Mouse (Mus musculus) ovary, postnatal 14 days (tissue): ENCODE results near the gene Tmem235.
"Not testable (repeated sequence)": the region's sequence is repeated elsewhere in the genome, so short reads cannot be mapped to it uniquely, and the experiment has no call there.

ENCODE experiments used
- DNase-seq: peaks from one replicate; pipeline ENCODE4 v3.0.0; 2022; ENCODE audit warnings: low spot score

Tmem235 gene

DNA sequence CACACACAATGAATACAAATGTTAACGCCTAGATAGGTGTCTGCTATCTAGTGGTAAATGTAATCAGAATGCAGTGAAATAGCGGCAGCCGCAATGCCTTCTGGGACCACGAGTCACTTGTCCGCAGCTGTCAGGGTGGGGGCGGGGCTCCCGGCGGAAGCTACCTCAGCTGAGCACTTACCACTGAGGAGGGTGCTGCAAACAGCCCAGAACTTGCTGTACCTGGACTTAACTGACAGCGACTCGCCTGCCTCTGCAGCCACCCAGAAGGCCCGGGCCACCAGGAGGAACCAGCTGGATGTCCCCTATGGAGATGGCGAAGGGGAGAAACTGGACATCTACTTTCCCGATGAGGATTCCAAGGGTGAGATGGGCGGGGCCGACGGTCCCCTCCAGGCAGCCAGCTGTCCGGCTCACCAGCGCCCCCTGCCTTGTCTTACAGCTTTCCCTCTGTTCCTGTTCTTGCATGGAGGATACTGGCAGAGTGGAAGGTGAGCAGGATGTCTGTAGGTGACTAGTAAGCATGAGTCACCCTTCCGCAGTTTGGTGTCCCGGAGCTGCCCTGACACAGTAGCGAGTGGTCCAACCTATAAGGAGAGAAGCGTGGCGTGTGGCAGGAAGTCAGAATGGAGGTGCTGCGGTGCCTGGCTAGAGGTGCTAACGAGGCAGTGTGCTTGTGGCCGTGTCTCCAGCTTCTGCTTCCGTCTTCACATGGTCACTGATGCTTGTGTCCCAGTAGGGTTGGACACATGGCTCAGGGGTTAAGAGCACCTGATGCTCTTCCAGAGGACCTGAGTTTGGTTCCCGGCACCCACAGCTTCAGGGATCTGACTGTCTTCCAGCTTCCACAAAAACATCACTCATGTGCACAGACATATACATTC, 28.2 kb upstream of the Tmem235 start:
- DNase-seq: no peak

DNA sequence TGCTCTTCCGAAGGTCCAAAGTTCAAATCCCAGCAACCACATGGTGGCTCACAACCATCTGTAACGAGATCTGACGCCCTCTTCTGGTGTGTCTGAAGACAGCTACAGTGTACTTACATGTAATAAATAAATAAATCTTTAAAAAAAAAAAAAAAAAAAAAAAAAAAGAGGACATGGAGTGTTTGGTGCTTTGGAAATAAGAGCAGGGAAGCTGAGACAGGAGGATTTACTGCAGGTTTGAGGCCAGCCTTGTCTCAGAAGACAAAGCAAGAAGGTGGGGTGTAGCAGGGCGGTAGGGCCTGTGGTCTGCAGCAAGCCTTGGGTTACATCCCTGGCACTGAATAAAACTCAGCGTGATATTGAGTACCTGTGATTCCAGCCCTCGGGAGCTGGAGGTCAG, 27.0 kb upstream of the Tmem235 start:
- DNase-seq: not testable (repeated sequence)

DNA sequence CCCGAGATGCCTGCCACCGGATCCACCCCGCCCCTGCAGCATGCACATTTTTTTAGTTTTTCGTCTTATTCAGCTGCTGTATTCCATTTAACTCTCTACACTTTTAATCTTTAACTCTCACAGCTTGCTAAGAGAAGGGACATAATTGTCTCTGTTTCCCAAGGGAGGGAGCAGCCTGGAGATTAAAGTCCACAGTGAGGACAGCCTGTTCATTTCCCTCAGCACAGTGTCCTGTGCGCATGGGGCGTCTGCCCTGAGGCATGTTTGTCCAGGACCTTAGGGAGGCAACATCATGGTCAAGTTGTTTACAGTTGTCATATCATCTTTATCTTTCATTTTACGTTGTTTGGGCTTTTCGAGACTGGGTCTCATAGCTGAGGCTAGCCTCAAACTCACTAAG, 26.5 kb upstream of the Tmem235 start:
- no peak for DNase-seq

DNA sequence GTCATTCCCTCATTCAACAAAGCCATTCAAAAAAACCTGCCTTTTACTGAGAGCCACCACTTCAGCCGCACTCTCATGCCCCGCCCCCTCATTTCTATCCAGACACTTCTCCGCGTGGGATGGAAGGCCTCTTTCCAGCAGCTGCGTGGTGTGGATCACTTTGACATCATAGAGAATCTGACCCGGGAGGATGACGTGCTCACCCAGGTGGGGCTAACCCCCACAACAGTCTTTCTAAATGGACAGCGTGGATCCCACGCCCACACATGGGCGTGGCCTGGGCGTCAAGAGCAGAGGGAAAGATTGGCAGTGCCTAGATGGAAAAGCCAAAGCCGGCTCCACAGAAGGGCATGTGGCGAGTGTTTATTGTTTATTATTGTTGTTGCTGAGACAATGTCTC, 24.2 kb upstream of the Tmem235 start:
- DNase-seq: no peak

DNA sequence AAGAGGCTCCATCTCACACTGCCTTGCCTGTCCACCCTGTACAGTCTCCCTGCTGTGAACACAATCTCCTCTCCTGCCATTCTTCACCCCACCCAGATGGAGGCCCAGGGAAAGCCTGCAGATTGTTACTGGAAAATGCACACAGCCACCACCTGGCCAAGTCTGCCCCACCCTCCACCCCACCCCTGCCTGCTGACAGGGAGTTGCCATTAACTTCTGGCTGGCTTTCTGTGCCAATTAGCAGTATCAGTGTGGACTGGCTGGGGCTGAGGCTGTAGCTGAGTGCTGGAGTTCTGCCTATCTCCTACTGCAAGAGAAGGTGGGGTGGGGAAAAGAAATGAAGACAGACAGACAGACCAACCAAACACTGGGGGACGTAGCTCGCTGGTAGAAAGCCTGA, 22.0 kb upstream of the Tmem235 start:
- DNase-seq: no peak

DNA sequence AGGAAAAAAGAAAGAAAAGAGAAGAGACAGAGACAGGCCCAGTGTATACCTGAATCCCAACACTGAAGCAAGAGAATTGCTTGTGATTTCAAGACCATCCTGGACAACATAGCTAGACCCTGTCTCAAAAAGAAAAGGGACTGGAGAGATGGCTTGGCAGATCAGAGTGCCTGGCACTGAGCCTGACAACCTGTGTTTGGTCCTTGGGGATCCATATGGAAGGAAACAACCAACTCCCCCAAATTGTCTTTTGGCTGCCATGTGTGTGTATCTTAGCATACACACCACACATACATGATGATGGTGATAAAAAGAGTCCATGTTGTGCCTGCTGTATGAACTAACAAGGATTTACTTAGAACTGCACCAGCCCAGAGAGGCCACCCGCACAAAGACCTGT, 21.5 kb upstream of the Tmem235 start:
- no peak for DNase-seq

DNA sequence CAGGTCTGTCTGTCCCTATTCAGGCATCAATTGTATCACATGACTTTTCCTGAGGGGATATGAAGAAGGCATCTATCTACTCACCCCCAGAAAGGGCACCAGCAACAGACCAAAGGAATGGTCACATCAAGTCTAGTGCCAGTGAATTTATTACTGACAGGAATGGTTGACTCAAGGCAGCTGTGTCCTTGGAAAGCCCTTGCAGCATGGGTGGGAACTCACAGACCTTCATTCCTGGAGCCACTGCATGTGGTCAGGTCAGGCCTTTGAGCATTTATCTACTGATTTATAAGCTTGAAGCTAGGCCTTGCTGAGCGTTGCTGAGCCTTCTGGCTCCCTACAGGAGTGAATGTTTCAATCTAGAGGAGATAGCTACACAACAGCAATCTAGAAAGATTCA, 19.6 kb upstream of the Tmem235 start:
- DNase-seq: no peak

DNA sequence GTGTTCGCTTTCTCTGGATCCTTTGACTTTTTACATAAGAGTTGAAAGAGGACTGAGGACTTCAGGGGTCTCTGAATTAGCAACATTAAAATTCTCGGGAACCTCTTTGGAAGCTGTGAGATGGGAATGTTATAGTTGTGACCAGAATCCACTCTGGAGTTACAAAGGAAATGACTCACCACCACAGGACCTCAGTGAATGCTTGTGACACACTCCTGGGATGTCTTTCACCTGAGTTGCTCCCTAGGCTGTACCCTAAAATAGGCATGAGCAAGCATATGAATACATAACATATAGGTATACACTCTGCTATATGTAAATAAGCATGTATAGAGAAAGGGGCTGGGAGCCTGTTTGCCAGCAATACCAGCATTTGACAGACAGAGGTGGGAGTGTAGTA, 17.1 kb upstream of the Tmem235 start:
- DNase-seq: no peak

DNA sequence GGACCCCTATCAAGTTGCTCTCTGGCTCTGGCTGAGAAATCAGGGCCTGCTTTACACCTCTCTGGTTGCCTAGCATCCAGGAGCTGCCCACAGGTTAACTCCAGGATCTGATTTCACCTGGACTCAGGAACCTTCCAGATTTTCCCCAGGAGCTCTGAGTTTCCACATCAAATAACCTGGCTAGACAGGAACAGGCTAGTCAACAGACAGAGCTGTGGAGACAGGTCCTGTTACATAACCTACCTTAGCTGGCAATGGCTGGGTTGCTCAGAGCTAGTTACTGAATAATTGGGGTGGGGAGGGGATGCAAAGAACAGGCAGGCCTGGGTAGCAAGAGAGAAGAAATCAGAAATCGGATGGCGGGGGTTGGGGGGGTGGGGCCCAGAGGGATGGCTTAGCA, 15.6 kb upstream of the Tmem235 start:
- DNase-seq: no peak

DNA sequence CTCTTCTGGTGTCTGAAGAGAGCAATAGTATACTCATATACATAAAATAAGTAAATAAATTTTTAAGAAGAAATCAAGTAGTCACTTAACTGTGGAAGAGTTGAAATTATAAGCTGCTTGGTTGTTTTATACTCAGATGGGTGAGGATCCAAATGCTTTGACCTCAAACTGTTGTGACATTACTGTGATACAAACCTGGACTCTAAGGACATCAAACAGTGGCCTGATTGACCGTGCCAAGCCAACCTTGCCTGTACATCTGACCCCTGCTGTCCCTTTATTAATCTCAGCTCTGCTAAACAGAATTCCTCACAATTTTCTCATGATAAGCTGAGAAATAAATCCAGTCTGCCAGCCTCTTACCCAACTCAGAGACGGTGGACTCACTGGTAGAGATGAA, 14.9 kb upstream of the Tmem235 start:
- no peak for DNase-seq

DNA sequence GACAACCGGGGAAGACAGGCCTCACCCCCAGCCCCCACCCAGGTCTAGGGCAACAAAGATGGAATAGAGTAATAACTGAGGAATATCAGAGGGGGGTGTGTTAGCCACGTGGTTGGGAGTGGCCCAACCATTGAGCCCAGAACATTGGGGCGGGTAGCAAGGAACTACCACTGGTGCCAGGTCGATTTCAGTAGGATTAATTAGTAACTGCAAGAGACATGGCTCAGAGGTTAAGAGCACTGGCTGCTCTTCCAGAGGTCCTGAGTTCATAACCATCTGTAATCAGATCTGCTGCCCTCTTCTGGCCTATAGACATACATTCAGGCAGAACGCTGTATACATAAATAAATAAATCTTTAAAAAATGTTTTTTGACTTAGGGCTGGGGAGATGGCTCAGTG, 13.9 kb upstream of the Tmem235 start:
- DNase-seq: no peak

DNA sequence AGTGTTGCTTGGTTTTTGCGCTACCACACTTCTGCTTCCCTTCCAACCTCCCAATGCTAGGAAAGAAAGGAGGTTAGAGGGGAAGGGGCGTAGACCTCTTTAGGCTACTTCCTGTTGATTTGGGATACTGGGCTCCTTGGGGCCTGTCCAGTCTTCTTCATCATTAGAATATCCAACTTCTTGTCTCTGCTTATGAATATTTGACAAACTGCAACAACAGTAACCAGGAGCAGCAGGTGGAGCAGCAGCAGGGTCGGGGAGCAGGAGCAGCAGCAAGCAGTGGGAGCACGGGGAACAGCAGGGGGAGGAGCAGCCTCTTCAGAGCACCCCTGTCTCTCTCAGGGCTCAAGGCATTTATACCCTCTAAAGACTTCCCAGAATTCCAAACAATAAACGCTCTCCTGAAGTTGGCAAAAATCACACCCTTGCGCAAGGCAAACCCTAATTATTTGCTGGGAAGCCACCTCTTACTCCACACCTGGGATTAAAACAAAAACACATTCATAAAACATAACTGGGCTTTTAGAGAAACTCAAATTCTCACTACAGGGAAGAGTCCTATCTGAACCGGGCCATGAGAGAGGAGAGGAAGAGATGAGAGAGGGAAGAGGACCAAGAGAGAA, 12.8 kb upstream of the Tmem235 start:
- DNase-seq: no peak

DNA sequence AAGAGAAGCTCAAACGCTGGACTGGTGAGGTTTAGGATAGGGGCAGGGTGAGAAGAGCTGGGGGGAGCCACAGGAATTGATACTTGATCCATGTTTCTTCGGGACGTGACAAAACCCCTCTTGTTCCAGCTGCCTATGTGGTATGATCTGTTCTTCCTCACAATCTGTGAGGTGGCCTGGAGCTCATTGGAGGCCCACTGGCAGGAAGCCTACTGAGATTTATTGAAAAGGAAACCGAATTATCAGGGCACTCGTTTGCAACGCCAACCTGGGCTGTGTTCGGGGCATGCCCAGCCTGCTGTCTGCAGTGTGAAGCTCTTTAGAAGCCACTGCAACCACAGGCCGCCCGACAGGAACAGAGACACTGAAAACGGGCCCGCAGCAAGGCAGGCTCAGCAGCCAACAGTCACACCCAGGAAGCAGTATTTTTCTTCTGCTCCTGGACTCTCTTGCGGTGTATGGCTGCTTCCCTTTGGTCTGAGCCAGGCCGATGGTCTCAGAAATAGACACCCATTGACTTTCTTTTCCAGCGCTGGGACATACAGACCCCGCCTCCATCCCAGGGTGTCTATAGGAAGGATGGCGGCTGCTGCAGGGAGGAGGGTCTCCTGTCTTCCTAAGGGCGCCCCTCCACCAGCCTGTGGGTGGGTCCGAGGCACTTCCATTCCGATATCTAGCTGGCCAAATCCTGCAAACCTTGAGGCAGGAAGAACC, 12.1 kb upstream of the Tmem235 start:
- peak; percentile 48 for DNase-seq

DNA sequence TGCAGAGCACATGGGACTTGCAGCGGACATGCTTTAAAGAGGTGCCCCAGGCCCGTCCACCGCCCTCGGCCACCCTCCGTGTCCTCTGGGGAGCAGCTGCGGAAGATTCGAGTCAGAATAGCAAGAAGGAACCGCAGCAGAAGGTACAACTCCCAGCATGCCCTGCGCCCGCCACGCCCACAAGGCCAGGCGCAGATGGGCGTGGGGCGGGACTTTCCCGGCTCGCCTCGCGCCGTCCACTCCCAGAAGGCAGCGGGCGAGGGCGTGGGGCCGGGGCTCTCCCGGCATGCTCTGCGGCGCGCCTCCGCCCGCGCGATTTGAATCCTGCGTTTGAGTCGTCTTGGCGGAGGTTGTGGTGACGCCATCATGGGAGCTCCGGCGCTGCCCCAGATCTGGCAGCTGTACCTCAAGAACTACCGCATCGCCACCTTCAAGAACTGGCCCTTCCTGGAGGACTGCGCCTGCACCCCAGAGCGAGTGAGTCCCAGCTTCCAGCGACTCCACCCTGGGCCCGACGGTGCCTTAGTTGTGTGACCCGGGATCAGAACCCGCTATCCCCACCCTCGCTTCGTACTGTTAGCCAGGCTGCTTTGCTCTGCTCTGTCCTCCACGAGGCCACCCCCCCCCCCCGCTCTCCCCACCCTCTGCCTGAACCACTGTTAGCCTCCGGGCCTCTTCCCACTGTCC, 11.4 kb upstream of the Tmem235 start, which contains the start of gene Birc5:
Gene Birc5, plus strand, starts transcription at position 267 of the 687 bp plus-strand sequence.
- DNase-seq: peak; percentile 93

DNA sequence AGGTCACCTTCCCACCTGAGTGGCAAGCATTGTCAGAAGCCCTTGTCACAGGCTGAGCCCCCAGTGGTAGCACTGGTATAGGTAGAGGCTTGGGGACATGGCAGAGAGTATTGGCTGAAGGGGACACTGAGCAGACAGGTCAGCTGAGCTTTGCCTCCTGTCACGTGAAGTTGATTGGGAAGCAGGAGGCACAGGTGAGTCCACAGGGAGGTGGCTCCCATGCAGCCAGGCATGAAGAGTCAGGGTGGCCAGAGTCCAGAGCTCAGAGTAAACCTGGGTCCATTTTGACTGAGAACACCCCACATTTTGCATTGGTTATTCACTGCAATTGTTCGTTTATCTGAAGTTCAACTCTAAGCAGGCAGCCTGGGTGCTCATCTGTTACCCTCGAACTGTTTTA, 7.7 kb upstream of the Tmem235 start:
- DNase-seq: no peak

DNA sequence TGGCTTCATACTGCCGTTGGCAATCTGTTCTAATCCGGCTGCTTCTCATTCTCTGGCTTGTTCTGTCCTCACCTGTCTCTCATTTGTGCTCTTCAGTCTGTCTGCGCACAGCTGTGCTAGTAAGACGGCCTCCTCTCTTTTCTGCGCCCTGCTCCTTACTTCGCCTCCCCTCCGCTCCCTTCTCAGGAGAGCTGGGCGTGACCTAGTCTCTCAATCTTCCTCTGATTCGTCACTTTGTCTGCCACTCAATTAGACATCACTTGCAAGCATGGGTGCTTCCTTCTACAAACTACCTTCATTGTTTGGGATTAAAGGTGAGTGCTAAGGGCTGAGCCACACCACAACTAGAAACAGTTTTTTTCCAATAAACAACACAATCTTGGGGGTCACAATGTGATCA, 6.3 kb upstream of the Tmem235 start:
- no peak for DNase-seq

DNA sequence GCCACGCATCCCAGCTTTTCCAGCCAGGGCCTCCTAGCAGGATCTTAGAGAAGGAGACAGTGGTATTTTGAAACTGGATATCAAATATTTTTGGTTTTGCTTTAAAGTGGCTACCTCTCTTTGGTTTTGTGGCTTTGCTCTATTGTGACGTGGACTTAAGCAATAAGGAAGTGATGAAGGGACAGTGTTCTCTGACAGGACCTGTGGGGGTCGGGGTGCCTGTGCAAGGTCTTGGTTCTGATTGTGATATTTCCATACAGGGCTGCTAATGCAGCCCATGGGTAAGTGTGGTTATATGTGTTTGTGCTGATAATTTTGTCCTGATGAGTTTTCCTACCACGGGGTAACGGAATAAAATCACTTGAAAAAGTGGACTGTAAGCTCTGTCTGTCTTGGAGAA, 5.2 kb upstream of the Tmem235 start:
- no peak for DNase-seq

DNA sequence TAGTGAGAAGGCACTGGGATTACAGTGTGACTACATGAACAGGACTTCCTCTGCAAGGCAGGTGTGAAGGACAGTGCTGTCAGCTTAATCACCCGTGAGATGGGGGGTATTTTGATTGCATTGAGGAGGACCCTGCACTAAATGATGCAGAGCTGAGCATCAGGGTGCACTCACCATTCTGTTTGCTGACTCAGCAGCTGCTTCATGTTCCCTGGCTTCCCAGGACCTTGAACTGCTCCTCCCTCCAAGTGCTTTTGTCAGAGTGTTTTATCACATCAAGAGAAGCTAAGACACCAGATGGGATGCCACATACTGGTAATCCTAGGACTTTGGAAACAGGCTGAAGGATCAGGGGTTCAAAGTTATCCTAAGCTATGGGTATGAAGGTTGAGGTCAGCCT, 4.6 kb upstream of the Tmem235 start:
- DNase-seq: no peak

DNA sequence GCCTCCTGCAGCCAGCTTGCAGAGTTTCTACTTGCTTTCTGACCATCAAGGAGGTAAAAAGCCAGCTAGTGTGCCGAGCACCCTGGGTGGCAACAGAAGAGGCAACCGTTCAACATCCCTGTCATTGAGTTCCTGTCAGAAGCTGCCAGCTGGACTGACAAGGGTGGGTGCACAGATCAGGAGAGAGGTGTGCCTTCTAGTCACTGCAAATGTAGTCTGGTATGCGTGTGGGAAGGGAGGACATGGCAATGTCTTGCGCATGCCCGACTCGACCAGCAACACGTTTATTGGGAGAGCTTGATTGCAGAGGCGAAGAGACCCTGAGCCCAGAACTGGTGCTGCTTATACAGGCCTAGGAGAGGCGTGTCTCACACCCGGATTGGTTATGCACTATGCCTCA, 3.1 kb upstream of the Tmem235 start:
- no peak for DNase-seq

DNA sequence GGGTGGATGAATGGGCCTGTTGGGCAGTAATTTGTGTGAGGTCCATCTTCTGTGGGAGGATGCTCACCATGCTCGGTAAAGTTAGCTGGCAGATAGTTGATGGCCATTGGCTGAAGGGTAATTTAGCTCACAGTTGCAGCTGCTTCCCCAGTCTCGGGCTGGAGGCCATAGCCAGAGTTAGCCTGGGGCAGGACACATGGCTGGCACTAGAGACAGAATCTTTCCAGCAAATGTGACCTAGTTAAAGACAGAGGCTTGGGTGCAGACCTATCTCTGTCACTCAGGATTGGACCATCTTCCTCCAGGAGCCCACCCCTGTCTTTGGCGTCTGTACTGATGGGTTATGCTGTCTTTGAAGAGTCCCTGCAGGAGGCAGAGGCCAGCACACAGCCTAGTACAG, 2.2 kb upstream of the Tmem235 start:
- no peak for DNase-seq

DNA sequence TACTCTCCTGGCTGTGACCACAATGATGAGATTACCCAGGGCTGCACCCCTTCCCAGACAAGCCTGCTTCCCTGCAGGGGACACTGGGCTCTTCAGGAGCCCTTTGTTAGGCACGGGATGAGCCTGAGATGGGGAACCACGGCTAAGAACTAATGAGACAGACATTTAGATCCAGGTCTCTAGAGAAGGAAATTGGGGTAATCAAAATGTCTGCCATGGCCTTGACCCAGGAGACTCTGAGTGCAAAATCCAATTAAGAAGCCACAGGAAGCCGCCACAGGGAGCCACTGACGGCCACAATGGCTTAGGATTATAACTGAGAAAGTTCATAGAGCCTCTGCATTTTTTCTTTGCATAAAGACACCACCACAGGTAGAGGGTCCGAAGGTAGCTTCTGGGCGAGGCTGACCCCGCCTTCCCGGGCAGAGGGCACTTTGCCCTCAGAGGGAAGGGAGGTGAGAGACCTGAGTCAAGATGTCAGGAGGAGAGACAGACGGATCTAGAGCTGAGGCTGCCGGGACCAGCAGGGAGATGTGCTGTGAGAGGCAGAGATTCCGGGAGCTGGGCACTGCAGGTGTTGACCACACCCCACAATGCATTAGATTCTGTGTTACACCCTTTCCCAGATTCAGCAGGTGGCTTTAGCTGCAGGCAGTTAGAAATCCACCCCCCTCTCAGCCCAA, 2.8 kb downstream of the Tmem235 start:
- no peak for DNase-seq

DNA sequence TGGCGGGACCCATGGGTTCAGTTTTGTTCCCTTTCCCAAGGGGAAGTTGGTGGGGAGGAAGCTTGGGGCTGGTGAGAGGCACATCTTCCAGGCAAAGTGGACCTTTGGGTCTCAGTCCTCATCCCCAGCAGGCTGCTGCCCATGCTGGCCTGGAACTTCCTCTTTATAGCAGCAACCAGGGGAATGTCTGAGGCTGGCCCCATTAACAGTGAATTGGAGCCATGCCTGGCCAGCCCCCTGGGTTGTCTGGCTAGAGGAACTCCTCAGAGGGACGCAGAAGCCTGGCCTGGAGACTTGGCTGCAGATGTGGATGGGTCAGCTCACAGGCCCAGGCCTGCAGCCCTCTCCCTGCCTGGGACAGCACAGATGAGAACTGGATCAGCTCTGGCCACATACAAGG, 4.3 kb downstream of the Tmem235 start:
- DNase-seq: no peak
